Mouse (Mus musculus): ENCODE data around the gene Slc16a8. TPM values are rescaled to one million over a fixed set of nuclear protein-coding genes. Genes with fewer than 3 reads are reported as not detected.

Slc16a8 gene
- polyA plus RNA-seq (2014; fragmentation: Illumina TruSeq; extraction: RNeasy Lipid Tissue Mini Kit (QIAGEN cat#74804); ENCODE audit: low read depth, low replicate concordance), result not detected

DNA sequence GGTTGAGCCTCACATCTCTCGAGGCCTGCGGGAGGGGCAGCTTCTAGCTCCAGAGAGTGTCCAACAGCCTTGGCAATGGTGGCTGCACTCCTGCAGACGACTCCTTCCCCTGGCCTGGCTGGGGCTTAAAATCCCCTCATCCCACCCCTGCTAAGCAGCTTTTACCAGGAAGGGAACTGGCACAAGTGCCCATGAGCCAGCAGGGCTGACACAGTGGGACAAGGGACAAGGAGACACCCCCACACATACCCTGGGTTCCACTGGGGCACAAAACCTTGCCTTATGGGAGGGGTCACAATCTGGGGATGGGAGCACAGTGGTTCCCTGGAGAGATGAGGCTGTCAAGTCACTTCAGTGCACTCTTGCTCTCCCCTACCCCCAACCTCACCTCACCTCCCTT is at the start of gene Slc16a8:
TSS of gene Slc16a8 (minus strand) at position 101 of the 400 bp plus-strand sequence.

DNA sequence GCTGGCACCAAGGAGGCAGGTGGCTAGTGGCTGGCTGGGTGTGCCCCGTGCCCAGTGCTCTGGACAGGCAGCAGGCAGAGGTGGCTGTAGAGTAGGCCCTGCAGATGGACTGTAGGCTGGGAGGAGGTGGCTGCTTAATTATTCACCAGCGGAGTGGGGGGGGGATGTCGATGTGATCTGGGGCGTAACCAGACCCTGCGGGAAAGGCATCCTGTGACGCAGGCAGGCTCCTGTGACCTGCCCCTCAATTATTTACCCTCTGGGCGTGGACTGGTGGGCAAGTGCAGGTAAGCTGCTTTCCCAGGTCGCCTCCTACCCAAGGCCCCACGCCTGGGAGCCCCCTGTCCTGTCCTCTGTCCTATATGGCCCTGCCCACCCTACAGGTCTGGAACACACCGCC is 30.8 kb upstream of the Slc16a8 start, which contains the start of gene Baiap2l2:
TSS of gene Baiap2l2 (minus strand) at position 139 of the 400 bp plus-strand sequence.

DNA sequence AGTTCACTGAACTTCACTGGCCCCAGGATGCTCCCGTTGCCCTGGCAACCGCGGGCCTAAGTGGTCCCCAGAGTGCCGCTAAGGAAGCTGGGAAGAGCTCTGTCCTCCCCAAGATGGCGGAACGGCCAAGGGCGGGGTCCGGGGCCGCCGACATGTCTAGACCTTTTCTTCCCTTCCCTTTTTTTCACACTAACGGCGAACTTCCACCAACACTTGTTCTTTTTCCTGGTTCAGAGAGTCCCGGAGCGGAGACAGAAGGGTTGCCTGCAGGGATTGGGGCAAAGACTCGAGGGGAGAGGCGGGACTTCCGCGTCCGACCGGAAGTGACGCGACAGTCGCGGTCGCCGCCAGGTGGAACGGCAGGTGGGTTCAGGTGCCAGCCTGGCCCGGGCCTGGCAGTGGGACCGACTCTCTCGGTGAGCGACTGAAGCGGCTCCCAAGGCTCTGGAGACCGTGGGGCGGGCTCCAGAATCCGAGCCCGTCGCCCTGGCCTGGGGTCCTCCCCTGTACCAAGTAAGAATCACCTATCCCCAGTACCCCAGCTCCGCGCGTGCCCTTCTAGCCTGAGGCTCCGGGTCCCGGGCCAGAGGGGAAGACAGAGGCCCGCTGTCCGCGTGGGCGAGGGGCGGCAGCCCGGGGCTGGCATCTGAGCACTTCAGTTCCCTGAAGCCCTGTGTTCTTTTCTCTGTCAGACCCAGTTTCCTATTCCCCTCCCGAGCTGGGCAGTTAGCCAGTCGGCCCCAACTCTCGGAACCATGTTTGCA is 25.3 kb downstream of the Slc16a8 start, which contains the start of the genes Pick1 and Gm49486:
TSS of gene Pick1 (plus strand) at position 116 of the 764 bp plus-strand sequence.
TSS of gene Gm49486 (plus strand) at position 334 of the 764 bp plus-strand sequence.

Other genes with a start within 250 kb of the Slc16a8 start
- 177 TPM for gene H1f0, start 226.3 kb downstream of the Slc16a8 start, polyA plus RNA-seq (2014; fragmentation: Illumina TruSeq; extraction: RNeasy Lipid Tissue Mini Kit (QIAGEN cat#74804); ENCODE audit: low read depth, low replicate concordance)
- not detected for gene Galr3, start 212.9 kb downstream of the Slc16a8 start, polyA plus RNA-seq (2014; fragmentation: Illumina TruSeq; extraction: RNeasy Lipid Tissue Mini Kit (QIAGEN cat#74804); ENCODE audit: low read depth, low replicate concordance)
- 1.1 TPM for gene Ankrd54, start 191.9 kb downstream of the Slc16a8 start, polyA plus RNA-seq (2014; fragmentation: Illumina TruSeq; extraction: RNeasy Lipid Tissue Mini Kit (QIAGEN cat#74804); ENCODE audit: low read depth, low replicate concordance)
- 82.4 TPM for gene Eif3l, start 179.6 kb downstream of the Slc16a8 start, polyA plus RNA-seq (2014; fragmentation: Illumina TruSeq; extraction: RNeasy Lipid Tissue Mini Kit (QIAGEN cat#74804); ENCODE audit: low read depth, low replicate concordance)
- 9.9 TPM for gene Micall1, start 145.9 kb downstream of the Slc16a8 start, polyA plus RNA-seq (2014; fragmentation: Illumina TruSeq; extraction: RNeasy Lipid Tissue Mini Kit (QIAGEN cat#74804); ENCODE audit: low read depth, low replicate concordance)
- not detected for gene Polr2f, start 113.8 kb downstream of the Slc16a8 start, polyA plus RNA-seq (2014; fragmentation: Illumina TruSeq; extraction: RNeasy Lipid Tissue Mini Kit (QIAGEN cat#74804); ENCODE audit: low read depth, low replicate concordance)
- 3.8 TPM for gene 1700088E04Rik, start 113.5 kb downstream of the Slc16a8 start, polyA plus RNA-seq (2014; fragmentation: Illumina TruSeq; extraction: RNeasy Lipid Tissue Mini Kit (QIAGEN cat#74804); ENCODE audit: low read depth, low replicate concordance)
- gene Sox10, start 89.5 kb downstream of the Slc16a8 start, polyA plus RNA-seq (2014; fragmentation: Illumina TruSeq; extraction: RNeasy Lipid Tissue Mini Kit (QIAGEN cat#74804); ENCODE audit: low read depth, low replicate concordance), result not detected
- gene Pick1, start 25.6 kb downstream of the Slc16a8 start, polyA plus RNA-seq (2014; fragmentation: Illumina TruSeq; extraction: RNeasy Lipid Tissue Mini Kit (QIAGEN cat#74804); ENCODE audit: low read depth, low replicate concordance), result 7.5 TPM
- 1.1 TPM for gene Gm49486, start 25.4 kb downstream of the Slc16a8 start, polyA plus RNA-seq (2014; fragmentation: Illumina TruSeq; extraction: RNeasy Lipid Tissue Mini Kit (QIAGEN cat#74804); ENCODE audit: low read depth, low replicate concordance)
- gene Baiap2l2, start 30.8 kb upstream of the Slc16a8 start, polyA plus RNA-seq (2014; fragmentation: Illumina TruSeq; extraction: RNeasy Lipid Tissue Mini Kit (QIAGEN cat#74804); ENCODE audit: low read depth, low replicate concordance), result 2.9 TPM
- gene Pla2g6, start 73.6 kb upstream of the Slc16a8 start, polyA plus RNA-seq (2014; fragmentation: Illumina TruSeq; extraction: RNeasy Lipid Tissue Mini Kit (QIAGEN cat#74804); ENCODE audit: low read depth, low replicate concordance), result 0.53 TPM
- gene Maff, start 91.9 kb upstream of the Slc16a8 start, polyA plus RNA-seq (2014; fragmentation: Illumina TruSeq; extraction: RNeasy Lipid Tissue Mini Kit (QIAGEN cat#74804); ENCODE audit: low read depth, low replicate concordance), result 0.32 TPM
- 3.4 TPM for gene Tmem184b, start 148.8 kb upstream of the Slc16a8 start, polyA plus RNA-seq (2014; fragmentation: Illumina TruSeq; extraction: RNeasy Lipid Tissue Mini Kit (QIAGEN cat#74804); ENCODE audit: low read depth, low replicate concordance)
- 3.3 TPM for gene Csnk1e, start 200.8 kb upstream of the Slc16a8 start, polyA plus RNA-seq (2014; fragmentation: Illumina TruSeq; extraction: RNeasy Lipid Tissue Mini Kit (QIAGEN cat#74804); ENCODE audit: low read depth, low replicate concordance)